Mouse (Mus musculus): ENCODE measurements around the gene Hpgd. TPM values are rescaled to one million over a fixed set of nuclear protein-coding genes. Genes with fewer than 3 reads are reported as not detected.
"Not testable (repeated sequence)": the region's sequence is repeated elsewhere in the genome, so short reads cannot be mapped to it uniquely, and the experiment has no call there.

Gene Hpgd
- total RNA-seq (2012; rRNA removed) (not detected in 2 replicates), total RNA-seq (2014; rRNA removed) (not detected in 2 replicates), polyA plus RNA-seq (2012; ENCODE audit: insufficient read length, low read depth) (not detected in 2 replicates)

GRCm38 (mm10) chr8:56294373-56294877 lies at the start of gene Hpgd:
Hpgd (plus strand) TSS chr8:56294585.
- H3K27me3 ChIP-seq (replicated peaks): no peaks in the 10 kb centered on the region
- peaks cover 22% of the 10 kb centered on the region for H3K9me3 ChIP-seq (replicated peaks; ENCODE audit: low read length)
- DNase-seq (ENCODE audit: extremely low read depth): no peak
- H3K79me2 ChIP-seq (replicated peaks; ENCODE audit: control insufficient read depth, extremely low read depth, insufficient read depth, poor library complexity, severe bottlenecking): no peaks in the 10 kb centered on the region
- H3K4me2 ChIP-seq (ENCODE audit: insufficient read depth, low read depth, poor library complexity, severe bottlenecking): no peak within 1 kb of the TSS
- no peak for TF ChIP-seq RCOR1 (conservative IDR thresholded peaks at IDR 0.05; ENCODE audit: low read depth, low read length)
- TF ChIP-seq KAT2A (IDR thresholded peaks at IDR 0.05; ENCODE audit: insufficient replicate concordance, low read length): no peak
- no peak for TF ChIP-seq CHD1 (IDR thresholded peaks at IDR 0.05; ENCODE audit: low read depth, low read length)
- TF ChIP-seq RAD21 (IDR thresholded peaks at IDR 0.05; ENCODE audit: low read depth, low read length): no peak
- H3K36me3 ChIP-seq (replicated peaks in 1 of 2; ENCODE audit: control insufficient read depth in 1 of 2, insufficient read depth in 1 of 2, low read length in 1 of 2): no peaks in the 10 kb centered on the region
- dilution Hi-C loops (cut with MboI; ENCODE audit: extremely low pct_ligation_motif_present, extremely low pct_unique_long_range_greater_than_20kb, low sequenced_read_pairs) (no loop called here), in situ Hi-C loops (cut with MboI; ENCODE audit: low pct_ligation_motif_present, low pct_unique_long_range_greater_than_20kb, low sequenced_read_pairs) (no loop called here)
- H3K4me3 ChIP-seq (replicated peaks in 1 of 3; ENCODE audit: low read depth in 2 of 3, low read length in 2 of 3, poor library complexity in 1 of 3): no peak within 1 kb of the TSS
- no peaks in the 10 kb centered on the region for H3K4me1 ChIP-seq (ENCODE audit: control insufficient read depth in 1 of 2, insufficient read depth in 2 of 2)
- H3K9ac ChIP-seq (ENCODE audit: insufficient read depth, low read depth): no peak within 1 kb of the TSS
- no peak within 1 kb of the TSS for H3K27ac ChIP-seq (ENCODE audit: insufficient read depth, low read depth)

GRCm38 (mm10) chr8:56251728-56252127 lies 42.7 kb upstream of the Hpgd start:
- H3K9ac ChIP-seq (ENCODE audit: insufficient read depth, low read depth); in situ Hi-C loops (cut with MboI; ENCODE audit: low pct_ligation_motif_present, low pct_unique_long_range_greater_than_20kb, low sequenced_read_pairs); H3K9me3 ChIP-seq (replicated peaks; ENCODE audit: low read length); DNase-seq (ENCODE audit: extremely low read depth); H3K4me1 ChIP-seq (ENCODE audit: control insufficient read depth in 1 of 2, insufficient read depth in 2 of 2); dilution Hi-C loops (cut with MboI; ENCODE audit: extremely low pct_ligation_motif_present, extremely low pct_unique_long_range_greater_than_20kb, low sequenced_read_pairs); H3K4me3 ChIP-seq (replicated peaks in 1 of 3; ENCODE audit: low read depth in 2 of 3, low read length in 2 of 3, poor library complexity in 1 of 3); H3K36me3 ChIP-seq (replicated peaks in 1 of 2; ENCODE audit: control insufficient read depth in 1 of 2, insufficient read depth in 1 of 2, low read length in 1 of 2); H3K4me2 ChIP-seq (ENCODE audit: insufficient read depth, low read depth, poor library complexity, severe bottlenecking); H3K27ac ChIP-seq (ENCODE audit: insufficient read depth, low read depth); H3K27me3 ChIP-seq (replicated peaks); H3K79me2 ChIP-seq (replicated peaks; ENCODE audit: control insufficient read depth, extremely low read depth, insufficient read depth, poor library complexity, severe bottlenecking): not testable (repeated sequence)

GRCm38 (mm10) chr8:56252314-56252713 lies 42.1 kb upstream of the Hpgd start:
- TF ChIP-seq SMC3 (IDR thresholded peaks at IDR 0.05; ENCODE audit: low read depth, low read length) (no peak), ETS1 (conservative IDR thresholded peaks at IDR 0.05; ENCODE audit: low read depth, low read length) (no peak), JUN (IDR thresholded peaks at IDR 0.05; ENCODE audit: insufficient read depth, low read depth, low read length) (no peak), TBP (conservative IDR thresholded peaks at IDR 0.05; ENCODE audit: low read depth, low read length) (no peak), CHD2 (IDR thresholded peaks at IDR 0.05; ENCODE audit: low read length) (no peak), CTCF (conservative IDR thresholded peaks at IDR 0.05 in 1 of 2, IDR thresholded peaks at IDR 0.05 in 1 of 2; ENCODE audit: low read depth in 2 of 2, low read length in 2 of 2) (no peak)
- no peaks in the 10 kb centered on the region for H3K36me3 ChIP-seq (replicated peaks in 1 of 2; ENCODE audit: control insufficient read depth in 1 of 2, insufficient read depth in 1 of 2, low read length in 1 of 2)
- H3K27ac ChIP-seq (ENCODE audit: insufficient read depth, low read depth): no peak overlapping the region
- H3K27me3 ChIP-seq (replicated peaks): no peaks in the 10 kb centered on the region
- no peak overlapping the region for H3K9ac ChIP-seq (ENCODE audit: insufficient read depth, low read depth)
- dilution Hi-C loops (cut with MboI; ENCODE audit: extremely low pct_ligation_motif_present, extremely low pct_unique_long_range_greater_than_20kb, low sequenced_read_pairs): no loop called here
- no peak overlapping the region for H3K4me3 ChIP-seq (replicated peaks in 1 of 3; ENCODE audit: low read depth in 2 of 3, low read length in 2 of 3, poor library complexity in 1 of 3)
- no peak overlapping the region for H3K4me2 ChIP-seq (ENCODE audit: insufficient read depth, low read depth, poor library complexity, severe bottlenecking)
- H3K9me3 ChIP-seq (replicated peaks; ENCODE audit: low read length): peaks cover 2% of the 10 kb centered on the region
- no peaks in the 10 kb centered on the region for H3K79me2 ChIP-seq (replicated peaks; ENCODE audit: control insufficient read depth, extremely low read depth, insufficient read depth, poor library complexity, severe bottlenecking)
- no peaks in the 10 kb centered on the region for H3K4me1 ChIP-seq (ENCODE audit: control insufficient read depth in 1 of 2, insufficient read depth in 2 of 2)
- DNase-seq (ENCODE audit: extremely low read depth): no peak
- in situ Hi-C loops (cut with MboI; ENCODE audit: low pct_ligation_motif_present, low pct_unique_long_range_greater_than_20kb, low sequenced_read_pairs): no loop called here

Data from CH12.LX (cell line).